Mouse (Mus musculus) adrenal gland, adult 8-10 months (tissue): ENCODE measurements at regions not wholly inside any gene's neighbourhood (a gene's known extent, or its start where the extent isn't known, plus 50 kb on each side); places are given as distances from the start of the nearest gene placed in this dataset.
A peak's percentile ranks its signal among the peaks of the same experiment; 100 is the strongest.

Experiments
- DNase-seq: peaks from one replicate; pipeline ENCODE4 v3.0.0; 2022

- no peak for DNase-seq
Observed at GRCm38 (mm10) chr1:94582526-94582925, 530.2 kb upstream of the Pdcd1 start.

DNA sequence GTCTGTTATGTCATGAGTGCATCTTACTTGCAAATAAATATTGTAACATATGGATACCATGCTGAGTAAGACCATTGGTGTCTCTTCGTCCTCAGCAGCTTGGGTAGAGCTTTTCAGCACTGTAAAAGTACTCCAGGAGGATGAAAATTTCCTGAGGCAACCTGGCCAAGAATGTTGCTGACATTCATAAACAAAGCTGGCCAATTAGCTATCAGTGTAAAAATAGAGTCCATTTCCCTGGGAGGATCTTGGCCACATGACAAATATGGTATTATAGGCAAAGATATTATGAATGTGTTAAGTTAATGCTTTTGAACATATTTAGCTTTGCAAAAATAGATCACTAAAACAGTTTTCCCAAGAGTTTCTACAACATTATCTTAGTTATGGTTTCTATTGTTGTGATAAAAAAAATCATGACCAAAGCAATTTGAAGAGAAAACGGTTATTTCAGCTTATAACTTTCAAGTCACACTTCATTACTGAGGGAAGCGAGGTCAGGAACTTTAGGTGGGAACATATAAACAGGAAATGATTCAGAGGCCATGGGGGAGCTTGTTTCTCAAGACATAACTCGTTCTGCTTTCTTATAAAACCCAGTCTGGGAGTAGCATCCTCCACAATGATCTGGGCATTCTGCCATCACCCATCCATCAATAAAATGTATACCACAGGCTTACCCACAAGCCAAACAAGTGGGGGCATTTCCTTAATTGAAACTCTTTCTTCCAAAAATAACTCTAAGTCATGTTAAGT, 529.5 kb upstream of the Pdcd1 start:
- DNase-seq: no peak

DNA sequence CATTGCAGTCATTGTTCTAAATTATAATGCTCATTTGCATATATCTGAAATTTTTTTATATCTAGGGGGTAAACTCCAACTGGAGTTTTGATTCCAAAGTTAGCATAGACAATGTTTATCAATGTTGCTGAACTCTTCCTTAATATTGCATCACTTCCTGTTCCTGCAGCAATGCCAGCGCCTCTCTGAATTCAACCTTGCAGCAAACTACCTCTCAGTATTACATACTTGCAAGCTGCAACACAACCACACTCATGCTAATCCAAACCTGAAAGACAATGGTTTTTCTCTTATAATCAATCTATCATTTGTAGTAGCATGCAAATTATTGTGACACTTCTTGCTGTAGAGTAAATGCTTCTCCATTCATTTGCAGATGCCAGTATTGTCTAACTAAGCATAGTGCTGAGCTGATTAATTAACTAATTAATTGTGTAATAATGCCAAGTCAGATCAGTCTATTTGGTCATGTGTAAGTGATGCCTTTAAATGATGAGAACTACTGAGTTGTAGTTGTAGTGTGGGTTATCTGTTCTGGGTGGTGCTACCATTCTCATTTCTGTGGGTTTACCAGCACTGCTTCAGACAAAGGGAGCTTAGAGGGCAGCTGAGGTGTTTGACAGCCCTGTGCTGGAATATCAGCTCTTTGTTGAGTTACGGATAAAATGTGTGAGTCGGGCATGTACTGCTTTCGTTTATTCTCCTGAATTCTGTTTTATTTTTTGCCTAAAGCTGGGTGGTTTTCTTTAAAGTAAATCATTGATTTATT, 480.6 kb upstream of the Pdcd1 start:
- DNase-seq: no peak

- no peak for DNase-seq
Observed at GRCm38 (mm10) chr1:94504080-94504520, 451.7 kb upstream of the Pdcd1 start.

- no peak for DNase-seq
Observed at GRCm38 (mm10) chr1:94503379-94504079, 451.2 kb upstream of the Pdcd1 start.

DNA sequence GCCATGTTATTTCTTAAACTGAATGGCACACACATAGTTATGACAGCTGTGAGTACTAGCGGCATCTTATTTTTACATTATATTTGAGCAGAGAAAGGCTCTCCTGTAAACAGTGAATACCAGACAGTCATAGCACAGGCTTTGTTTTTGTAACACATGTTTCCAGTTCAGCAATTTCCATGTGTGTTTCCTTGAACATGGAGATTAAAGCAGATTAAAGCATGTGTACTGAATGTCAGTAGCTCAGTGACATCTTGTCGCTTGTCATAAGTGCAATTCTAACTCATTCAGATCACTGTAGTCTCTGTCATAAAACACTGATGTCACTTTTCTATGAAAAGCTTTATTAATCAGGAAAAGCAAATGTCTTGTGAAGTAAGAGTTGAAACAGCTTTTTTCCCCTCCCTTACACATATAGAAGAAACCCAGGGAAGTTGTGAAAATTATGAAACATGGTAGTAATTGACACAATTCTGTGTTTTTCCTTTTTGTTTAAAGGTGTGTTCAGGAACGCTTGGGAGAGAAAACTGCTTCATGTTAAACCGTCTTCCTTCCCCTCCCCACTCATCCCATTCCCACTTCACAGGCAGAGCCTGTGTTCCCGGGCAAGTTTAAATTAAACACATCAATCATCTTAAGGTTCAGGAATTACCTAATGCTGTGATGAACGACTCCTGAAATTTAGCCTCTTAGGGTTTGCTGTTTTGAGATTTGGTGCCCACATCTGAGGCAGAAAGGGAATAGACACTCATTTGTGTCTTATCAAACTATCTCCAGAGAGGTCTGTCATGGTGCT, 449.9 kb upstream of the Pdcd1 start:
- no peak for DNase-seq

DNA sequence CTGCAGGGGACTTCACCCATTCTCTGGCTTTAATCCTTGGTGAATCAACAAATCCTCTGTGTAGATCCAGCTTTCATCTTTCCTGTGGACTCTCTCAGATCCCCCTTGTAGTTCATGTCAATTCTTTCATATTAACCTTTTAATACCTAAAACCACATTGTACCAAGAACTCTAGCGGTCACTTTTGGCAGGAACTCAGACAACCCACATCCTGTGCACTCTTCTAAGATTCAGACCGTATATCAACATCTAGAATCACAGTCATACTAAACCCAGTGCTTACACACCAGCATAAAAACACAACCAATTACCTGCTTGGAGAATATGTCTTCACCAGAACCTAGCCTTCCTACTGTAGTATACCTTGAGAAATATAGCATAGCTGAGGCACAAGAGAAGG, 444.6 kb upstream of the Pdcd1 start:
- DNase-seq: no peak

- no peak for DNase-seq
Observed at GRCm38 (mm10) chr1:94496341-94496740, 444.0 kb upstream of the Pdcd1 start.

DNA sequence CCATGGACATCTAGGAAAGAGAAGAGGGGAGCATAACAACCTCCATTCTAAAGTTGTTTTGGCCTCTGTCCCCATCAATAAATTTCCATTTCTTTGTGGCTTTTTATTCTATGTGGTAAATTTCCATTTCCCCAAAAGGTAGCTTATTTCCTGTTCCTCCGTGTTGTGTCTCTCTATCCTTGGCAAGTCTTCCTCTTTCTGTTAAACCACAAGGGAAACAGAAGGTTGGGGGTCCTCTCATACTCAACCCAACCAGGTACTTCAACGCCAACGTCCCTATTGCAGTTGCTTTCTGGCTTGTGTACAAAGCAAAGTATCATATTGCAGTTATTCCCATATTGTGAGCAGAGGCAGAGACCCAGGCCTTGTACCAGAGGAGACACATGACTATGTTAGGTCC, 434.7 kb upstream of the Pdcd1 start:
- no peak for DNase-seq

- peak; percentile 23 for DNase-seq
Observed at GRCm38 (mm10) chr1:94469834-94470233, 417.5 kb upstream of the Pdcd1 start.

GRCm38 (mm10) chr1:94423731-94424130, 371.4 kb upstream of the Pdcd1 start:
- DNase-seq: no peak

DNA sequence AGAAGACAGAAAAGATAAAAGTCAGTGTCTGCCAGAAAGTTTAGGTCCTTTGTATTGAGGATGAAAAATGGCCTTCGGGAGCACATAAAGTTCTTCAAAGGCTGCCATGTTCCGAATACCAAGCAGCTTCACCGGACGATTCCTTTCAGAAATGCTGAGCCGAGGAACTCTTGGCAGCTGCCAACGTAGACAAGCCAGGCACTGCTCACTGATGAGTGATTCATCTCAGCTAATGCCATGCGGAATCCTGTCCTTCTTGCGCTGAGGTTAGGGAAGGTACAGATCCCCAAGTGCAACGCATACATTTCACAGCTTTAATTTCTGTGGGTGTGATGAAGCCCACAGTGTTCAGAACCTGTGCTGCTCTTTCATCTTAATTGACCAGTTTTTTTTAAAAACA, 360.7 kb upstream of the Pdcd1 start:
- no peak for DNase-seq

GRCm38 (mm10) chr1:94366606-94367005, 314.3 kb upstream of the Pdcd1 start:
- DNase-seq: no peak

DNA sequence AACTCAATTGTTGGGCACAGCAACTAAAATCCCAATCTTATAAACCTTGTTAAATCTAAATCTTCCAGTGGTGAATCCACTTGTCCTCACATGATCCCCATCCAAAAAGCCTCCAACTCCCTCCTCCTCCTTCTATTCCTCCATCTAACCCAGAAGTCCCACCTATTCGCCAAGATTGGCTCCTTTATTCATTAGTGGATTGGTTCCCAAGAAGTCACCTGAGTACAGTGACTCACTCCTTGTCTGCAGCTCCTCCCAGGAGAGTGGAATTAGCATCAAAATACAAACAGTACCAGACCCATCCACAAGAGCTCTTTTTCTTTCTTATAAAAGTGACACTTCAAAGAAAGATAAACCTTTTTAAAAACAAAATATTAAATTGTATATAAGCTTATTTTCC, 304.6 kb upstream of the Pdcd1 start:
- no peak for DNase-seq

- no peak for DNase-seq
Observed at GRCm38 (mm10) chr1:94355873-94356272, 303.5 kb upstream of the Pdcd1 start.

GRCm38 (mm10) chr1:94342576-94342975, 290.2 kb upstream of the Pdcd1 start:
- DNase-seq: no peak

DNA sequence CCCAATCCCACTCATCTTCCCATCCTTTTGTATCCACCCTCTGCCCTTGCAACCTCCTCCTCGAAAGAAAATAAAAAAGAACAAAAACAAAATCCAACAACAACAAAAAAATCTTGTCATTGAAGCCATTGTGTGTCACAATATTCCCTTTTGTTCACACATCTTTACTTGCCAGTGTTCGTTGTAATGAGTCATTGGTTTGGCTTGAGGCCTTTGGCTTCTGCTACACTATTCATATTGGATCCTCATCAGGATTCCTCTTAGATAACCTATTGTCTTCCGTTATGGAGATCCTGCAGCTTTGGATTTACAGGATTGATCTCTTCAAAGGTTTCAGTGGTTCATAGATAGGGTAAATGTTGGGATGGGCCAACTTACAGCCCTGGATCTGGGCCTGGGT, 288.9 kb upstream of the Pdcd1 start:
- no peak for DNase-seq

- DNase-seq: no peak
Observed at GRCm38 (mm10) chr1:94318029-94318428, 265.7 kb upstream of the Pdcd1 start.

- DNase-seq: no peak
Observed at GRCm38 (mm10) chr1:94298395-94298794, 246.0 kb upstream of the Pdcd1 start.

DNA sequence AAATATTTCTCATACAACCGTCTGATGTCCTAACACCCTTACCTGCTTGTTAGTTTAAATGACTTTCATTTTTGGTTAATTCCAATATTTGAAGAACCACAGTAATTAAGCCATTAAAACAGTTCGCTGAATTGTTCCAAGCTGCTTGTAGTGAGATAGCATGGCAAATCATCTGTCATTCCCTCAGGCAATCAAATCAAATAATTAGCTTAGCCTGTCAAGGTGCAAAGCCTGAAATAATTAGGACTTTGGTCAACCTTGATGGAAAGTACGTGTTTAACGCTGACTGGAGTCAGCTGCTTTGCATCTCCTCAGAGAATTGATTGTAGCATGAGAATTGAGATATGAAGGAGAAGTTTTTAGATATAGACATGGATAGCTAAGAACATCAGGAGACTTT, 220.2 kb upstream of the Pdcd1 start:
- no peak for DNase-seq

DNA sequence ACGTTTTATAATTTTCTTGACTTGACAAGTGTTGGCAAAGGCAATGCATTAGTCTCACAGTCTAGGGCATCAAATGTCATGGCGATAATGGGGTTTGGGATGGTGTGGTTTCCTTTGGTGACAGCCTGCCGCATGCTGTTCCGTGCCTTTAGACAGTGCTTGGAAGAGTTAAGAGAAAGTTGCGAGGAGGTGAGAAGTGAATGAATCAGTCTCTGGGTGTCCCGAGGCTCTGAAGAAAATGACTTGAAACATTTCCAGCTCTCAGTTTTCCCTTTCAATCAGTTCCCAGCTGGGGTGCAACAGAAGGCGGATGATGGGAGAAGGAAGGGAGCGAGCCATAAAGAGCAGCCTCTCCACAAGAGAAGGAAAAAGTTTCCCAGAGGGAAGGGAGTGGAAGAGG, 211.0 kb upstream of the Pdcd1 start:
- DNase-seq: no peak

GRCm38 (mm10) chr1:94235426-94235825, 183.1 kb upstream of the Pdcd1 start:
- DNase-seq: no peak

DNA sequence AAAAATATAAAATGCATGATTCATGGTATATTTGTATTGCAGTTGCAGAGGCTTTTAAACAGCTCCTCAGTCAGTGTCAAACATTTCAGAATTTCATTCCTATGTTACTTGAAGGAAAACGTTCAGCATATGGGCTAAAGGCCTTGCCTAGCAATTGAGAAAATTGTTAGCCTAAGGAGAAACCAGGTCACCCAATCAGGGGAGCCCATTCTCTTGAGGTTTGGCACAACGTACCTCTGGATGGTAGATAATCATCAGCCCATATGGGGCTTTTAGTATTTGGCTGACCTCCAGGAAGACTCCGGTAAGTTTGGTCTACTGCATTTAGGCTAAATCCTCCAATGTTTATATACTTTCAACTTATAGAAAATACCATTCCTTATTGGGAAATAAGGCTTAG, 168.7 kb upstream of the Pdcd1 start:
- no peak for DNase-seq
